Mouse (Mus musculus) forebrain, embryonic 10.5 days (tissue): Measurements from ENCODE around the gene Ablim1. TPM values are rescaled to one million over a fixed set of nuclear protein-coding genes. Genes with fewer than 3 reads are reported as not detected.
"Not testable (repeated sequence)": the region's sequence is repeated elsewhere in the genome, so short reads cannot be mapped to it uniquely, and the experiment has no call there.

Source experiments
- DNase-seq: peaks from one replicate; pipeline ENCODE4 v3.0.0-alpha.2; 2017; ENCODE audit warnings: low spot score; ENCODE audit errors: extremely low spot score
- H3K27ac ChIP-seq: fragments of 300-500 bp; sonication (generic); 2 replicates; pipeline ENCODE4 v1.5.1; 2016; ENCODE audit warnings: mild to moderate bottlenecking
- H3K27me3 ChIP-seq: fragments of 300-500 bp; sonication (generic); 2 replicates; pipeline ENCODE4 v1.6.1; 2016; ENCODE audit warnings: mild to moderate bottlenecking; ENCODE audit not compliant: poor library complexity, severe bottlenecking
- H3K36me3 ChIP-seq: fragments of 300-500 bp; sonication (generic); replicated peaks from 2 replicates; pipeline ENCODE4 v1.6.1; 2016; ENCODE audit warnings: mild to moderate bottlenecking, moderate library complexity
- H3K4me1 ChIP-seq: fragments of 300-500 bp; sonication (generic); 2 replicates; pipeline ENCODE4 v1.6.1; 2016
- H3K4me3 ChIP-seq: fragments of 300-500 bp; sonication (generic); 2 replicates; pipeline ENCODE4 v1.5.1; 2016; ENCODE audit warnings: mild to moderate bottlenecking, moderate library complexity
- H3K9me3 ChIP-seq: fragments of 300-500 bp; sonication (generic); 2 replicates; pipeline ENCODE4 v1.6.1; 2016; ENCODE audit warnings: mild to moderate bottlenecking, moderate library complexity
- WGBS: fragments of 180-500 bp; shearing (Covaris S2); methylation state at CpG from one replicate; pipeline ENCODE4 v1.1.7; 2016; 5-methylcytosine and 5-hydroxymethylcytosine counted together
- polyA plus RNA-seq: library from polyadenylated mRNA; unstranded; fragments of >200 nt; fragmentation: Nextera tagmentation; extraction: Ambion mirVana; gene quantifications from 2 replicates; pipeline ENCODE4 v1.2.1, GENCODE M21; 2016

The Ablim1 gene
- polyA plus RNA-seq, 1 experiment from 2014 or later = 21.0 TPM

- H3K4me3 ChIP-seq = no peak overlapping the region
- no peaks in the 10 kb centered on the region for H3K36me3 ChIP-seq
- peaks cover 17% of the 10 kb centered on the region for H3K4me1 ChIP-seq
- DNase-seq = no peak
- no peaks in the 10 kb centered on the region for H3K9me3 ChIP-seq
- H3K27me3 ChIP-seq = no peaks in the 10 kb centered on the region
- WGBS = 83% methylated on average over 7 of the region's 7 CpGs
- H3K27ac ChIP-seq = no peak overlapping the region
Observed at GRCm38 (mm10) chr19:57140071-57140470, 174.6 kb downstream of the Ablim1 start.

GRCm38 (mm10) chr19:57138909-57139617 is 175.7 kb downstream of the Ablim1 start:
- Histone ChIP-seq H3K27ac (0 out of 2 replicates have a peak overlapping the region, but pooled peaks have one; percentile 25), H3K4me3 (no peak overlapping the region), H3K27me3 (no peaks in the 10 kb centered on the region), H3K9me3 (no peaks in the 10 kb centered on the region), H3K4me1 (peaks cover 27% of the 10 kb centered on the region), H3K36me3 (no peaks in the 10 kb centered on the region)
- WGBS = 84% methylated on average over 13 of the region's 13 CpGs
- DNase-seq = no peak

- Histone ChIP-seq H3K4me1 (peaks cover 33% of the 10 kb centered on the region), H3K4me3 (no peak overlapping the region), H3K27ac (0 out of 2 replicates have a peak overlapping the region, but pooled peaks have one; percentile 25), H3K27me3 (no peaks in the 10 kb centered on the region), H3K36me3 (no peaks in the 10 kb centered on the region), H3K9me3 (no peaks in the 10 kb centered on the region)
- 65% methylated on average over 6 of the region's 6 CpGs for WGBS
- no peak for DNase-seq
Observed at GRCm38 (mm10) chr19:57138469-57138868, 176.2 kb downstream of the Ablim1 start.

- H3K27ac ChIP-seq = 0 out of 2 replicates have a peak overlapping the region, but pooled peaks have one; percentile 25
- DNase-seq = no peak
Observed at GRCm38 (mm10) chr19:57138045-57138444, 176.7 kb downstream of the Ablim1 start.

GRCm38 (mm10) chr19:57136228-57136627 is 178.5 kb downstream of the Ablim1 start:
- Histone ChIP-seq H3K4me1 (peaks cover 33% of the 10 kb centered on the region), H3K4me3 (no peak overlapping the region), H3K9me3 (no peaks in the 10 kb centered on the region), H3K27ac (no peak overlapping the region), H3K27me3 (no peaks in the 10 kb centered on the region), H3K36me3 (no peaks in the 10 kb centered on the region)
- WGBS = 43% methylated on average over 7 of the region's 7 CpGs
- peak; percentile 65 for DNase-seq

More at GRCm38 (mm10) chr19:57138045-57138444, 176.7 kb downstream of the Ablim1 start:
- Histone ChIP-seq H3K4me3 (no peak overlapping the region), H3K36me3 (no peaks in the 10 kb centered on the region), H3K9me3 (no peaks in the 10 kb centered on the region), H3K4me1 (peaks cover 33% of the 10 kb centered on the region), H3K27me3 (no peaks in the 10 kb centered on the region)

GRCm38 (mm10) chr19:57135654-57136053 is 179.1 kb downstream of the Ablim1 start:
- H3K36me3 ChIP-seq, DNase-seq, H3K27ac ChIP-seq, H3K9me3 ChIP-seq, H3K4me3 ChIP-seq, H3K27me3 ChIP-seq: not testable (repeated sequence)
- peaks cover 33% of the 10 kb centered on the region for H3K4me1 ChIP-seq
- 90% methylated on average over 6 of the region's 6 CpGs for WGBS

- no peaks in the 10 kb centered on the region for H3K36me3 ChIP-seq
- no peaks in the 10 kb centered on the region for H3K9me3 ChIP-seq
- H3K27ac ChIP-seq = peak overlapping the region; percentile 59; the same call in 1 of the 2 replicates
- 64% methylated on average over 20 of the region's 20 CpGs for WGBS
- H3K4me3 ChIP-seq = no peak overlapping the region
- H3K4me1 ChIP-seq = peaks cover 33% of the 10 kb centered on the region
- H3K27me3 ChIP-seq = no peaks in the 10 kb centered on the region
- DNase-seq = no peak
Observed at GRCm38 (mm10) chr19:57134654-57135348, 179.9 kb downstream of the Ablim1 start.

- Histone ChIP-seq H3K36me3 (no peaks in the 10 kb centered on the region), H3K27ac (0 out of 2 replicates have a peak overlapping the region, but pooled peaks have one; percentile 4), H3K4me3 (no peak overlapping the region), H3K4me1 (peaks cover 36% of the 10 kb centered on the region), H3K9me3 (no peaks in the 10 kb centered on the region), H3K27me3 (no peaks in the 10 kb centered on the region)
- DNase-seq = no peak
- 83% methylated on average over 6 of the region's 6 CpGs for WGBS
Observed at GRCm38 (mm10) chr19:57132916-57133520, 181.7 kb downstream of the Ablim1 start.

GRCm38 (mm10) chr19:57132281-57132680 is 182.4 kb downstream of the Ablim1 start:
- 94% methylated on average over 5 of the region's 5 CpGs for WGBS
- no peak overlapping the region for H3K4me3 ChIP-seq
- H3K27ac ChIP-seq = 0 out of 2 replicates have a peak overlapping the region, but pooled peaks have one; percentile 25
- no peak for DNase-seq
- no peaks in the 10 kb centered on the region for H3K27me3 ChIP-seq
- H3K9me3 ChIP-seq = no peaks in the 10 kb centered on the region
- H3K4me1 ChIP-seq = peaks cover 41% of the 10 kb centered on the region
- H3K36me3 ChIP-seq = no peaks in the 10 kb centered on the region

- 78% methylated on average over 4 of the region's 4 CpGs for WGBS
- H3K27ac ChIP-seq = no peak overlapping the region
- no peaks in the 10 kb centered on the region for H3K36me3 ChIP-seq
- no peak overlapping the region for H3K4me3 ChIP-seq
- H3K9me3 ChIP-seq = no peaks in the 10 kb centered on the region
- H3K27me3 ChIP-seq = no peaks in the 10 kb centered on the region
- no peak for DNase-seq
- peaks cover 43% of the 10 kb centered on the region for H3K4me1 ChIP-seq
Observed at GRCm38 (mm10) chr19:57131366-57131765, 183.4 kb downstream of the Ablim1 start.

- WGBS = 88% methylated on average over 4 of the region's 4 CpGs
- H3K4me1 ChIP-seq = peaks cover 35% of the 10 kb centered on the region
Observed at GRCm38 (mm10) chr19:57130591-57130990, 184.1 kb downstream of the Ablim1 start.

GRCm38 (mm10) chr19:57129729-57130128 is 185.0 kb downstream of the Ablim1 start:
- no peak overlapping the region for H3K27ac ChIP-seq

More at GRCm38 (mm10) chr19:57130591-57130990, 184.1 kb downstream of the Ablim1 start:
- Histone ChIP-seq H3K4me3 (no peak overlapping the region), H3K27me3 (no peaks in the 10 kb centered on the region), H3K27ac (no peak overlapping the region), H3K9me3 (no peaks in the 10 kb centered on the region), H3K36me3 (no peaks in the 10 kb centered on the region)
- DNase-seq = no peak

More at GRCm38 (mm10) chr19:57129729-57130128, 185.0 kb downstream of the Ablim1 start:
- 90% methylated on average over 9 of the region's 9 CpGs for WGBS
- Histone ChIP-seq H3K36me3 (no peaks in the 10 kb centered on the region), H3K27me3 (no peaks in the 10 kb centered on the region), H3K4me1 (peaks cover 29% of the 10 kb centered on the region), H3K4me3 (no peak overlapping the region), H3K9me3 (no peaks in the 10 kb centered on the region)
- no peak for DNase-seq
